Mouse (Mus musculus) stomach, postnatal 0 days (tissue): ENCODE data around the gene Gulp1.

Source experiments
- CTCF ChIP-seq: IDR thresholded peaks from 2 replicates; pipeline ENCODE4 v1.5.1; 2016; ENCODE audit warnings: antibody characterized with exemption, low read depth, mild to moderate bottlenecking, moderate library complexity
- EP300 ChIP-seq: optimal IDR thresholded peaks from 2 replicates; pipeline ENCODE3; 2016; ENCODE audit warnings: antibody characterized with exemption

DNA sequence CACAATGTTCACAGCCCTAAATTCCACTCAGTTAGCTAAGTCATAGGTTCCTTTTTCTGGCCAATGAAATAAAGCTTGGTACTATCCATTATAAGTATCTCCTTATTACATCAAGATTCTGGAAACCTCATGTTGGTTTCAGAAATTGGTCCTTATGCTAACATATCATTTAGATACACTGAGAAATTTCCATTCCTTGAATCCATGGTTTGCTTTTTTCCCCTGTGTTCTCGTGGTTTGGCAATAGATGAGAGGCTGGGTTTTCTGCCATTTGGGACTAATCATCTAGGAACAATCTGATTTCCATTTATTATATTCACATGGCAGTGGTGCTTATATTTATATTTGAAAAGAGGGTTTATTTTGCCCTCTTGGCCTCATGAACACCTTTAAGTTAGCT is 226.9 kb downstream of the Gulp1 start:
- TF ChIP-seq EP300 (no peak), CTCF (no peak)
